Mouse (Mus musculus): ENCODE results near the gene Klhl30. TPM values are rescaled to one million over a fixed set of nuclear protein-coding genes. Genes with fewer than 3 reads are reported as not detected.

Klhl30 gene
- polyA plus RNA-seq (2012; rRNA removed) = 4.3 and 4.9 TPM in 2 replicates

GRCm38 (mm10) chr1:91350841-91351240 lies at the start of gene Klhl30:
Gene Klhl30, plus strand, starts transcription at chr1:91351016.

GRCm38 (mm10) chr1:91321760-91322438 lies 28.9 kb upstream of the Klhl30 start, which contains the start of gene Espnl:
Gene Espnl, plus strand, starts transcription at chr1:91322075.

GRCm38 (mm10) chr1:91366215-91367108 lies 15.6 kb downstream of the Klhl30 start, which contains the start of gene Erfe:
Gene Erfe, plus strand, starts transcription at chr1:91366430.

GRCm38 (mm10) chr1:91398260-91399062 lies 47.6 kb downstream of the Klhl30 start, which contains the start of gene Ilkap:
Gene Ilkap, minus strand, starts transcription at chr1:91398815.

Other genes starting within 250 kb of the Klhl30 start
- not detected in 2 replicates for gene Rbm44, start 205.9 kb upstream of the Klhl30 start, polyA plus RNA-seq (2012; rRNA removed)
- gene Ramp1, start 171.2 kb upstream of the Klhl30 start, polyA plus RNA-seq (2012; rRNA removed) = 108 and 137 TPM in 2 replicates
- 24.7 and 25.8 TPM in 2 replicates for gene Ube2f, start 100.7 kb upstream of the Klhl30 start, polyA plus RNA-seq (2012; rRNA removed)
- 17.8 and 19.6 TPM in 2 replicates for gene Scly, start 52.7 kb upstream of the Klhl30 start, polyA plus RNA-seq (2012; rRNA removed)
- 0.08 and 0.20 TPM in 2 replicates for gene Espnl, start 28.9 kb upstream of the Klhl30 start, polyA plus RNA-seq (2012; rRNA removed)
- 10.5 and 12.9 TPM in 2 replicates for gene Erfe, start 15.4 kb downstream of the Klhl30 start, polyA plus RNA-seq (2012; rRNA removed)
- gene Ilkap, start 47.8 kb downstream of the Klhl30 start, polyA plus RNA-seq (2012; rRNA removed) = 47.9 and 49.3 TPM in 2 replicates
- 150 and 162 TPM in 2 replicates for gene Hes6, start 63.0 kb downstream of the Klhl30 start, polyA plus RNA-seq (2012; rRNA removed)
- 9.6 and 16.1 TPM in 2 replicates for gene Per2, start 108.3 kb downstream of the Klhl30 start, polyA plus RNA-seq (2012; rRNA removed)
- gene Traf3ip1, start 143.6 kb downstream of the Klhl30 start, polyA plus RNA-seq (2012; rRNA removed) = 4.9 and 5.6 TPM in 2 replicates
- gene Asb1, start 189.5 kb downstream of the Klhl30 start, polyA plus RNA-seq (2012; rRNA removed) = 2.2 and 2.8 TPM in 2 replicates

All from colon, adult 2 months (tissue).